Mouse (Mus musculus): ENCODE results near the gene Dach1. TPM values are rescaled to one million over a fixed set of nuclear protein-coding genes. Genes with fewer than 3 reads are reported as not detected.

Gene Dach1
- 26.0 TPM for polyA plus RNA-seq (2014; fragmentation: Illumina TruSeq; extraction: RNeasy Lipid Tissue Mini Kit (QIAGEN cat#74804); ENCODE audit: low read depth, low replicate concordance)

GRCm38 (mm10) chr14:98169421-98170076 is at the start of gene Dach1:
TSS of gene Dach1 (minus strand) at chr14:98169765.

